Mouse (Mus musculus): ENCODE results near the gene Btbd16. TPM values are rescaled to one million over a fixed set of nuclear protein-coding genes. Genes with fewer than 3 reads are reported as not detected.

The Btbd16 gene
- total RNA-seq (2014; rRNA removed) (0.10 and 0.31 TPM in 2 replicates), polyA plus RNA-seq (2015; fragmentation: Nextera tagmentation; extraction: Ambion mirVana) (0.26 and 0.41 TPM in 2 replicates)

- Histone ChIP-seq H3K4me3 (ENCODE audit: low read depth, low read length) (no peak within 1 kb of the TSS), H3K27me3 (ENCODE audit: insufficient read depth, low read length) (no peaks in the 10 kb centered on the region), H3K9ac (no peak within 1 kb of the TSS), H3K9me3 (ENCODE audit: low read length) (no peaks in the 10 kb centered on the region), H3K36me3 (ENCODE audit: insufficient read depth) (no peaks in the 10 kb centered on the region), H3K4me1 (ENCODE audit: insufficient read depth) (no peaks in the 10 kb centered on the region), H3K27ac (ENCODE audit: low read depth, low read length) (no peak within 1 kb of the TSS), H3K4me2 (ENCODE audit: low read depth) (no peak within 1 kb of the TSS)
- ATAC-seq (no peak), DNase-seq (no peak)
- no peak for TF ChIP-seq CTCF (IDR thresholded peaks at IDR 0.05; ENCODE audit: low read depth)
- 52% methylated on average over 9 of the region's 9 CpGs for WGBS
These were observed at the start of gene Btbd16 for GRCm38 (mm10) chr7:130773914-130774630. Gene Btbd16, plus strand, starts transcription at chr7:130774069.

DNA sequence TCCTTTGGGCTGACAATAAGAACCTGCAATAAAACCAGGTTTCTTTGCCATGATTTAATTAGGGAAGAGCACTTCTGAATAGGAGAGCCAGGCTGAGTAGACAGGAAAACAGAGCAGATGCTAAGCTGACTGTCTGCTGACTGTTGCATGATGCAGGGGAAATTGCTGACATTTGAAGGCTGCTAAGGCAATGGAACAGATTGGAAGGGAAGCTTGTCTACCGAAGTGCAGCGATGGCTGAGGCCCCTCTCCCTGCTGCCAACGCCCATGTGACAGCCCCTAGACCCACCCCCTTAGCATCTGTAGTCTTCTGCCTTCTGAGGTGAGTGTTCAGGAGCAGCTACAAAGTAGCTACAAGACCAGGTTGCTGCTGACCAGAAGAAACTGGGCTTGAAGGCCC, 47.7 kb upstream of the Btbd16 start:
- H3K36me3 ChIP-seq (ENCODE audit: insufficient read depth) = peaks cover 29% of the 10 kb centered on the region
- no peak overlapping the region for H3K27ac ChIP-seq (ENCODE audit: low read depth, low read length)
- no peak overlapping the region for H3K4me3 ChIP-seq (ENCODE audit: low read depth, low read length)
- no peaks in the 10 kb centered on the region for H3K27me3 ChIP-seq (ENCODE audit: insufficient read depth, low read length)
- peak; percentile 49 for DNase-seq
- 55% methylated on average over 3 of the region's 3 CpGs for WGBS
- H3K4me1 ChIP-seq (ENCODE audit: insufficient read depth) = no peaks in the 10 kb centered on the region
- no peak for TF ChIP-seq CTCF (IDR thresholded peaks at IDR 0.05; ENCODE audit: low read depth)
- no peaks in the 10 kb centered on the region for H3K9me3 ChIP-seq (ENCODE audit: low read length)
- H3K9ac ChIP-seq = no peak overlapping the region
- peak; percentile 84 for ATAC-seq
- H3K4me2 ChIP-seq (ENCODE audit: low read depth) = no peak overlapping the region

GRCm38 (mm10) chr7:130726724-130727422, 47.0 kb upstream of the Btbd16 start:
- no peak overlapping the region for H3K4me2 ChIP-seq (ENCODE audit: low read depth)
- no peak for TF ChIP-seq CTCF (IDR thresholded peaks at IDR 0.05; ENCODE audit: low read depth)
- H3K27ac ChIP-seq (ENCODE audit: low read depth, low read length) = no peak overlapping the region
- no peaks in the 10 kb centered on the region for H3K4me1 ChIP-seq (ENCODE audit: insufficient read depth)
- 73% methylated on average over 8 of the region's 8 CpGs for WGBS
- H3K36me3 ChIP-seq (ENCODE audit: insufficient read depth) = peaks cover 30% of the 10 kb centered on the region
- no peaks in the 10 kb centered on the region for H3K9me3 ChIP-seq (ENCODE audit: low read length)
- no peaks in the 10 kb centered on the region for H3K27me3 ChIP-seq (ENCODE audit: insufficient read depth, low read length)
- DNase-seq (no peak), ATAC-seq (no peak)
- no peak overlapping the region for H3K9ac ChIP-seq
- H3K4me3 ChIP-seq (ENCODE audit: low read depth, low read length) = no peak overlapping the region

DNA sequence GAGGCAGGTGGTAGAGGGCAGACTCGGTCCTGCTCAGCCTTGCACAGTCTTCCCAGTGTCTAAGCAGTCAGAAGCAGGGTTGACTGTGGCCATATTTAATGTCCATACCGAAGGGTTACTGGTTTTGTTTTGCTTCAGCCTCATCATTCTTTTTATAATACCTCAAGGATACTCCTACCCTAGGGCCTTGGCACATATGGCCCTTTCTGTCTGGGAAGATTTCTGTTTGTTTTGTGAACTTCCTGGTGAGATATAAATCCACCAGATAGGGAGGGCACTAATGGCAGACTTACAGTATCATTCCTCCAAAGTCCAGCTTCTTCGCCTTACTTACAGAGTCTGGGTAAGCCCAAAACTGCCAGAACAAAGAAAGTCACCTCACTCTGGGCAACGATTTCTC, 46.3 kb upstream of the Btbd16 start:
- H3K27ac ChIP-seq (ENCODE audit: low read depth, low read length) = no peak overlapping the region
- peaks cover 30% of the 10 kb centered on the region for H3K36me3 ChIP-seq (ENCODE audit: insufficient read depth)
- H3K27me3 ChIP-seq (ENCODE audit: insufficient read depth, low read length) = no peaks in the 10 kb centered on the region
- no peak for TF ChIP-seq CTCF (IDR thresholded peaks at IDR 0.05; ENCODE audit: low read depth)
- H3K4me1 ChIP-seq (ENCODE audit: insufficient read depth) = 0 out of 2 replicates have a peak, but pooled peaks cover 3% of the 10 kb centered on the region
- 91% methylated on average over 4 of the region's 4 CpGs for WGBS
- no peak overlapping the region for H3K4me2 ChIP-seq (ENCODE audit: low read depth)
- H3K4me3 ChIP-seq (ENCODE audit: low read depth, low read length) = no peak overlapping the region
- no peak overlapping the region for H3K9ac ChIP-seq
- H3K9me3 ChIP-seq (ENCODE audit: low read length) = no peaks in the 10 kb centered on the region
- DNase-seq (no peak), ATAC-seq (no peak)

DNA sequence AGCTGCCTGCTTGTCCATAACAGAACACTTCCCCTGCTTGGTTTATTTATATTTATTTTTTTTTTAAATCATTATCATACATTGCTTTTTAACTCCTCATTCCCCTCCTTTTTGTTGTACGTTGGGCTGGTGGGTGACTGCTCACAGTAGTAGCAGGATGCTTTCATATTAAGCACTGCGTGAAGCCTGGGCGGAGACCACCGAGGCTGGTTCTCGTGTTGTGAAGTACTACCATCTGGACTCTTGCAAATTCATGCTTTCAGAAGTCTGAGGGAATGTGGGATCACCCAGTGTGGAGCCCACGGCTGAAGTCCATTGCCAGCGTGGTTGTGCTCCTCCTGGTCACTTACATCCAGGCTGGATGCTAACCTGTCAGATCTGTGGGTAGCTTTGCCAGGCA, 42.1 kb upstream of the Btbd16 start:
- DNase-seq (no peak), ATAC-seq (peak; percentile 66)
- 0 out of 2 replicates have a peak, but pooled peaks cover 7% of the 10 kb centered on the region for H3K4me1 ChIP-seq (ENCODE audit: insufficient read depth)
- no peak overlapping the region for H3K27ac ChIP-seq (ENCODE audit: low read depth, low read length)
- no peak overlapping the region for H3K9ac ChIP-seq
- peaks cover 61% of the 10 kb centered on the region for H3K36me3 ChIP-seq (ENCODE audit: insufficient read depth)
- no peak overlapping the region for H3K4me3 ChIP-seq (ENCODE audit: low read depth, low read length)
- H3K9me3 ChIP-seq (ENCODE audit: low read length) = no peaks in the 10 kb centered on the region
- no peaks in the 10 kb centered on the region for H3K27me3 ChIP-seq (ENCODE audit: insufficient read depth, low read length)
- TF ChIP-seq CTCF (IDR thresholded peaks at IDR 0.05; ENCODE audit: low read depth) = no peak
- no peak overlapping the region for H3K4me2 ChIP-seq (ENCODE audit: low read depth)
- WGBS = 41% methylated on average over 7 of the region's 7 CpGs

DNA sequence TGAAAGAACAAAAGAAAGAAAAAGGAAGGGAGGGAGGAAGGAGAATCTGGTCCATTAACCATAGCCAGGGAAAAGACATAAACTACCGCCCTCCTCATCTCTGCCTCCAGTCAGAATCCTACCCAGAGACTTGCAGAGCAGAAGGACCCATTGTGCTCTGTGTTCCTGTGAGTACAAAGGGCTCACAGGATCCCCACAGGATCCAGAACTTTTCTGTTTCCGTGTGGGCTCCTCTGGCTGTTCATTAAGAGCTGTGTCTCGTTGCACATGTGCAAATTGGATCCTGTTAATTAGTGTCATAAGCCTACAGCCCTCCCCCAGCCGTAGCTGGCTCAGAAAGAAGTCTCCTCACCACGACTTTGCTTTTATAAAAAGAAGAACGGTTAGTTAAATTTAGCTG, 41.0 kb upstream of the Btbd16 start:
- H3K4me2 ChIP-seq (ENCODE audit: low read depth) = no peak overlapping the region
- H3K27me3 ChIP-seq (ENCODE audit: insufficient read depth, low read length) = no peaks in the 10 kb centered on the region
- peak; percentile 46; the same call in 1 of the 2 replicates for ATAC-seq
- 0 out of 2 replicates have a peak overlapping the region, but pooled peaks have one; percentile 22 for H3K27ac ChIP-seq (ENCODE audit: low read depth, low read length)
- no peak overlapping the region for H3K9ac ChIP-seq
- 0 out of 2 replicates have a peak, but pooled peaks cover 7% of the 10 kb centered on the region for H3K4me1 ChIP-seq (ENCODE audit: insufficient read depth)
- H3K4me3 ChIP-seq (ENCODE audit: low read depth, low read length) = no peak overlapping the region
- DNase-seq = no peak
- peaks cover 71% of the 10 kb centered on the region for H3K36me3 ChIP-seq (ENCODE audit: insufficient read depth)
- WGBS = 10% methylated on average over 6 of the region's 6 CpGs
- H3K9me3 ChIP-seq (ENCODE audit: low read length) = no peaks in the 10 kb centered on the region
- no peak for TF ChIP-seq CTCF (IDR thresholded peaks at IDR 0.05; ENCODE audit: low read depth)

GRCm38 (mm10) chr7:130733423-130733822, 40.4 kb upstream of the Btbd16 start:
- H3K27ac ChIP-seq (ENCODE audit: low read depth, low read length) = no peak overlapping the region
- no peak overlapping the region for H3K4me3 ChIP-seq (ENCODE audit: low read depth, low read length)
- TF ChIP-seq CTCF (IDR thresholded peaks at IDR 0.05; ENCODE audit: low read depth) = no peak
- WGBS = 89% methylated on average over 8 of the region's 8 CpGs
- peaks cover 71% of the 10 kb centered on the region for H3K36me3 ChIP-seq (ENCODE audit: insufficient read depth)
- H3K27me3 ChIP-seq (ENCODE audit: insufficient read depth, low read length) = no peaks in the 10 kb centered on the region
- DNase-seq = no peak
- ATAC-seq = no peak
- no peak overlapping the region for H3K4me2 ChIP-seq (ENCODE audit: low read depth)
- 0 out of 2 replicates have a peak, but pooled peaks cover 7% of the 10 kb centered on the region for H3K4me1 ChIP-seq (ENCODE audit: insufficient read depth)
- H3K9ac ChIP-seq = no peak overlapping the region
- no peaks in the 10 kb centered on the region for H3K9me3 ChIP-seq (ENCODE audit: low read length)
